Mouse (Mus musculus) retina, postnatal 7 days (tissue): ENCODE measurements around the gene Nav2.
A peak's percentile ranks its signal among the peaks of the same experiment; 100 is the strongest.

Source experiments
- DNase-seq: peaks from one replicate; pipeline ENCODE4 v3.0.0-alpha.2; 2012; ENCODE audit warnings: low read depth, low spot score

Nav2 gene

GRCm38 (mm10) chr7:48888751-48889150, 19.8 kb upstream of the Nav2 start:
- no peak for DNase-seq

DNA sequence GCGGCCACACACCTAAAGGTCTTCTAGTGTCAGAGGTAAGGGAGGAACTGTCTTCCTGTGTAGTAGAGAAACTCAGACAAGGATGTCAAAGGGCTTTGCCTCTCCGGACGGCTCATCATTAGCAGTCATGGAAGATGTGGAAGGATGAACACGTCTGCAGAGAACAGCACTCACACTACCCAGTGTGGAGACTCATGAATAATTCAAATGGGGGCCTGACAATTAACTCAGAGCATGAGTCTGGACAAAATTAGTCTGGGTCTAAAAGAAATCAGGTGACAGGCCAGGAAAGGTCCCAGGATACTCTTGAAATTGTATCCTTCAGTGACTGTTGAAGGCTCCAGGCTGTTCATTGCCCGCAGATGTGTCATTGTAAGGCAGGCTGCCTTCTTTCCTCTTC, 17.5 kb upstream of the Nav2 start:
- no peak for DNase-seq

- no peak for DNase-seq
Observed at GRCm38 (mm10) chr7:48893093-48893492, 15.4 kb upstream of the Nav2 start.

GRCm38 (mm10) chr7:48894152-48894551, 14.4 kb upstream of the Nav2 start:
- peak; percentile 43 for DNase-seq

GRCm38 (mm10) chr7:48894763-48895162, 13.8 kb upstream of the Nav2 start:
- no peak for DNase-seq

- no peak for DNase-seq
Observed at GRCm38 (mm10) chr7:48895475-48895874, 13.0 kb upstream of the Nav2 start.

- DNase-seq, result no peak
Observed at GRCm38 (mm10) chr7:48896051-48896450, 12.5 kb upstream of the Nav2 start.

DNA sequence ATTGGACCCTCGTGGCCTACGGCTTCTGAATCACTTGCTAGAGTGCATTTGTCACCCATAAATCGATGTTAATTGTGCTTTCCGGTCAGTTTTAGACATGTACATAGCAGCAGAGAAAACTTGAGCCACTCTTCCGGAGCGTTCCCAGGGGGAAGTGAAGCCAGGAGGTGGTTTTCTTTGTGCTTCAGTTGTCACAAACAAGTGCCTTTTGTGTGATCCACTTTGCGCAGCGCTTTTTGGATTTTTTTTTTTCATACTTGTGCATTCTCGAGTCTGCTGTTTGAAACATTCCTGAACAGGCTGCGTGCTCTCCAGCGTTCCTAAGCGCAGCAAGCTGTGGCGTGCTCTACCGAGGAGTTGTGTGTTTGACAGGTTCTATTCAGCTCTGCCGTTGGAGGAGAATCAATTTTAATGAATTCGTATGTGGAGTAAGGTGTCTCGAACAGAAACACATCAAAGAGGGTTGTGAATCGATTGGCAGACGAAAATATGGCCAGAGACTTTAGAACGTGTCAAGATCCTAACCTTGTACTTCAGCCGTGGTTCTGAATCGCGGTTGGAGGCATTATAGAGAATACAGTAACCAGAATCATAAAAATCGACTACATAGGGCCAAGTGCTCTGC, 10.9 kb upstream of the Nav2 start:
- no peak for DNase-seq

- no peak for DNase-seq
Observed at GRCm38 (mm10) chr7:48898416-48898815, 10.1 kb upstream of the Nav2 start.

DNA sequence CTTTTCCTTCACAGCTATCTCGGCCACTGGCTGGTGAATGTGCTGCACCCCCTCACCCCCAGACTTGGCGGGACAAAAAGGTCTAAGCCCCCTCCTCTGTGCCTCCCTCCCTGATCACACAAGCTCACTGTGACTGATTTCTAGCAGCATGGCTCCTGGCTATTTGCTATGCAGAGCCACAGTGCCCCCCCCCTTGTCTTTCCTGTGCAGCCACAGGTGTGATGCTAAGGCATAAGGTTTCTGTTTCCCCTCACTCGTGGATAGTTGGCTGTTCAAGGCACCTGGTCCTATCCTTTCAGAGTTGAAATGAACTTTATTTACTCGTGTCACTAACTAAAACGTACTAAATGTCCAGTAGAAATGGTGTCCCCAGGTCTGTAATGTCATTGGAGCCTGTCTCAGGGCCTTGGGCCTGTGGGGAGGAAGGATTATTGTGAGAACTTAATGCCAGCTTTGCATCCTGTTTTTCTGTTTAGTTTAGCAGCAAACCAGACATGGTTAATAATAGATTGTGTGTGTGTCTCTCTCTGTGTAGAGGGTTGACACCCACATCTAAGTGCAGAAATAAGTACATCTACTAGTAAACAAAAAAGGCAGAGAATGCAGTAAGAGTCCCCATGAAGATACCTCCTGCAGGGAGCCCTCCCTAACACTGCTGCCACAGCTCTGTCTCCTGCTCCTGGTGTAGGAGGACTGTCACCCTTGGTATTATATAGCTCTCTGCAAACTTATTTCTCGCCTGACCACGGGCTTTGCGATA, 7.9 kb upstream of the Nav2 start:
- DNase-seq, result no peak

- no peak for DNase-seq
Observed at GRCm38 (mm10) chr7:48902454-48902853, 6.1 kb upstream of the Nav2 start.

- no peak for DNase-seq
Observed at GRCm38 (mm10) chr7:48909342-48909671, 791 bp downstream of the Nav2 start.

GRCm38 (mm10) chr7:48910282-48910681, 1.8 kb downstream of the Nav2 start:
- no peak for DNase-seq

DNA sequence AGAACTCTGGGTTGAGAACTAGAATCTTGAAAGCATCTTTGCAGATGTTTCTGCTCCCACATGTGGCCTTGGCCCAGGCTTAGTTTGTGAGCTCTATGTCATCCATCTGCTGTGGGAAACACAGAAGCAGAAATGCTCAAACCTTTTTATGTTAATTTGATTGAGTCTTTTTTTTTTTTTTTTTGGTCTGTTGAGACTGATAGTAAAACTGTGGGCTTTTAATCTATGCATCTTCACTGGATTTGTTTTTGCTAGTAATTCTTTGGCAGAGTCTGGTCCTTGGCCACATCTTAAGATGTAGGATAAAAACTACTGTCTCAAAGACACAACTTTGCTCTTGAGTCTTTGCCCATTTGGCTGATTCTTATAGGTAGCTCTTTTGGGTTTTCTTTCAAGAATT, 2.6 kb downstream of the Nav2 start:
- DNase-seq, result no peak

GRCm38 (mm10) chr7:48914630-48915506, 6.4 kb downstream of the Nav2 start:
- DNase-seq, result no peak

- DNase-seq, result no peak
Observed at GRCm38 (mm10) chr7:48917463-48917862, 8.9 kb downstream of the Nav2 start.

DNA sequence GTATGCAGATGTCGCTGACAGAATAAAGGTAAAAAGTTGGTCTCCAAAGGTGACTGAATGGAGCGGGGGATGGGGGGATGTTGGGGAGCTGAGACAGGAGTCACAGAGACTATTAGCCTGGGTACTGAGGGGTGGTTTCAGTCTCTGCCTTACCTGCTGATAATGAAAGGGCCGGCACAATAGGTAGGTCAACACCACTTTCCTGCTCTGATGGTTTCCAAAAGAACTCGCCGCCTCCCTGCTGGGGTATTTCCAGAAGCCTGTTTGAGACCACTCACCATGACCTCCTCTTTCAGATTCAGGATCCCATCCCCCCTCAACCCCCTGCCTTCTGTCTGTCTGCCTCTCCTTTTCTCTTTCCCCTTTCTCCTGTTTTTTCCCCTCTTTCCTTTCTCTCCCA, 9.5 kb downstream of the Nav2 start:
- no peak for DNase-seq

GRCm38 (mm10) chr7:48918389-48918788, 9.9 kb downstream of the Nav2 start:
- no peak for DNase-seq

DNA sequence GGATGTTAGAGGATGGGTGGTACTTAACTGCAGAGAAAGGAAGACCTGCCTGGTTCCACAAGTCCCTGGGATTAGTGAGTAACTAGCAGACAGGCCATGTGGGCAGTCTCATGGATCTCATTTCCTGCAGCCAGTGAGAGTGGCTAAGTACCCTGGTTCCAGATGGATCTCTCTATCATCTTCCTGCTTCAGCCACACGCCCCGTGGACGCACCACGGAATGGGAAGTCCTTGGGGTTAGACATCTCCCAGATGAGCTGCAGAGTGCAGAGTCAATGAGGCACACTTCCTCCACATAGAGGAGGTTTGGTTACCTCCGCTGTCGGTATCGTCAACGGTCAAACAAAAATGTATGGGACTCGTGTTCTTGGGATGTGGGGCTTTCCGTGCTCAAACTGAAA, 15.1 kb downstream of the Nav2 start:
- no peak for DNase-seq

DNA sequence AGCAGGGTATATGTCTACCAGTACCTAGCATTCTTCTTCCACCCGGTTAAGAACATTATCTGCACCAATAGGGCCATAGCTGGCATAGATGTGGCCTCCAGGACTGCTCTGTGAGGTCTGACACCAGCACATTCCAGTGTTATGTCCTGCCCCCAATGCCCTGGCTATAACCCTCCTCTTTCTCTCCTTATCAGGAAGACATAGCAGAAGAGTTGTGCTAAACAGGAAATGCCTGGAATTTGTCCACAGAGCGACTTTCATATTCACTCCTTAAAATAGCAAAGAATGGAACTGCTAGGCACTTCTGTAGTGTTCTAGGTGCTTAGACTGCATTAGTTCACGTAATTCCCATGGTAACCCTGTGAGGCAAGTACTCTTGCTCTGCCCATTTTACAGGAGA, 16.7 kb downstream of the Nav2 start:
- no peak for DNase-seq

- DNase-seq, result peak; percentile 33
Observed at GRCm38 (mm10) chr7:48928364-48928763, 19.8 kb downstream of the Nav2 start.

DNA sequence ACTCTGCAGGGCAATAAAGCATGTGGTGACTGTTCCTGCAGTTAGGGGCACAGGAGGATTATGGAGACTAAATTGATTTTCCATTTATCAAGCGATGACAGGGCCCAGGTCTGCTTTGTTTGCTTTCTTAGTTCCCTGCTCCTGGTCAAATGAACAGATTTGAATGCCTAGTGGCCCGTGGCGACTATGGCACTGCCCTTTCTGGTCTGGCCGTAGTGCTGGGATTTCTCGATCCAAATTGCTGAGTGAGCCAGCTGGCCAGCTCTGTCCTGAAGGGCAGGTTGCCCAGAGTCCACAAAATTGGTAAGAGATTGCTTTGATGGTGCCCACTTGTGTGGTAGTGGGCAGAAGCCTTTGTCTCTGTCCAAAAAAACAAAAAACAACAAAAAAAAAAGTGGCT, 21.9 kb downstream of the Nav2 start:
- no peak for DNase-seq

GRCm38 (mm10) chr7:48932138-48932537, 23.6 kb downstream of the Nav2 start:
- no peak for DNase-seq
